Mouse (Mus musculus) layer of hippocampus, postnatal 14 days (tissue): ENCODE measurements at regions not wholly inside any gene's neighbourhood (a gene's known extent, or its start where the extent isn't known, plus 50 kb on each side); places are given as distances from the start of the nearest gene placed in this dataset.

Source experiments
- DNase-seq, 2 experiments: peaks; one replicate each; pipeline ENCODE4 v3.0.0; 2021 to 2022; ENCODE audit warnings: low spot score in 2 of 2, mixed read lengths in 1 of 2

GRCm38 (mm10) chr7:34506816-34507215, 113.7 kb upstream of the Lsm14a start:
- no peak for DNase-seq

- peak in 1 of 2 experiments; percentile 6 for DNase-seq
These were observed 100.8 kb upstream of the Lsm14a start for GRCm38 (mm10) chr7:34493892-34494291.

GRCm38 (mm10) chr7:34484908-34485598, 91.9 kb upstream of the Lsm14a start:
- no peak for DNase-seq

- DNase-seq, result no peak
These were observed 90.3 kb upstream of the Lsm14a start for GRCm38 (mm10) chr7:34483368-34483767.

- DNase-seq, result no peak
These were observed 87.7 kb upstream of the Lsm14a start for GRCm38 (mm10) chr7:34480771-34481170.

- no peak for DNase-seq
These were observed 77.9 kb upstream of the Lsm14a start for GRCm38 (mm10) chr7:34471003-34471402.

DNA sequence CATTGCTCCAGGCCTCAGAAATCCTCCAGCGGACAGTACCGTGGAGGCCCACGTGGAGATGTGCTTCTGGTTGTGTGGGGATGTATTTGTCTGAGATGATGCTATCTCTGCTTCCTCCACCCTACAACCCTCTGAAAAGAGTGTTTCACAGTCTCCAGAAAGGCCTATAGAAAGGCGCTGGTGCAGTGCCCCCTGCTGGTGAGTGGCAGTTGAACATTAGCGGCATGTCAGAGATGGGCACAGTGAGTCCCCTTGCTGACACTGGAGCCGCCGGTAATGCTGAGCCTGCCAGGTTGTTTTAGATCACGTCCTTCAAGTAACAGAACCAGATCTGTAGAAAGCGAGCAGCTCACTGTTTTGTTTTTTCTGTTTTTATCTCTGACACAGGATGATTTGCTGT, 69.0 kb upstream of the Lsm14a start:
- peak in 1 of 2 experiments; percentile 12 for DNase-seq

DNA sequence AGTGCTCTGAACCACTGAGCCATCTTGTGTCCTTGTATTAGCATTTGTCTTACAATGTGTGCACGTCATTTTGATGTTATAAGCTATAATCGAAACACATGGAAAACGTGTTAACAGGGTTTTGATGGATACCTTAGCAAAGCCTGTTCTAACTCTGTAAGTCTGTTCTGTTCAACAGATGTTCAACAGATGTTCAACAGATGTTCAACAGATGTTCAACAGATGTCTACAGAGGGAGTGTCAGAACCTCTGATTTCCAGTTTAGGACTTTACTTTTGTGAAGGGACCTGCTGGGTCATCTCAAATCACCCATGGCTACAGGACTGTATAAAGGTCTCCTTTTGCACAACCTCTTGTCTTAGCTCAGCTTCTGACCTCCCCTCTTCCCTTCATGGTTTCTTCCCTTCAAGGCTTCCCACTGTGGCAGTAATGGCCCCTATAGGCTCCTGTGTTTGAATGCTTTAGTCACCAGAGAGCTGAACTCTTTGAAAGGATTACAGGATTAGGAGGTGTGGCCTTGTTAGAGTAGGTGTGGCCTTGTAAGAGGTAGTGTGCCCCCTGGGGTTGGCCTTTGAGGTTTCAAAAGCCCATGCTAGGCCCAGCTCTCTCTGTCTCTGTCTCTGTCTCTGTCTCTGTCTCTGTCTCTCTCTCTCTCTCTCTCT, 66.8 kb upstream of the Lsm14a start:
- DNase-seq, result no peak

- no peak for DNase-seq
These were observed 65.7 kb upstream of the Lsm14a start for GRCm38 (mm10) chr7:34458851-34459250.

GRCm38 (mm10) chr7:34448364-34448763, 55.2 kb upstream of the Lsm14a start:
- no peak for DNase-seq

- no peak for DNase-seq
These were observed 51.1 kb upstream of the Lsm14a start for GRCm38 (mm10) chr7:34444263-34444662.
